Mouse (Mus musculus) cerebellum, adult 2 months (tissue): ENCODE measurements around the gene Dcbld1.

ENCODE experiments used
- CTCF ChIP-seq: fragments of 200-500 bp; IDR thresholded peaks from 2 replicates; pipeline ENCODE4 v1.5.1; 2011; ENCODE audit warnings: low read depth, mild to moderate bottlenecking, control low read depth, low read length, moderate library complexity, borderline replicate concordance; ENCODE audit not compliant: insufficient read depth
- POLR2A ChIP-seq: fragments of 200-500 bp; IDR thresholded peaks from 2 replicates; pipeline ENCODE4 v1.6.1; 2011; ENCODE audit warnings: low read length, control low read depth, borderline replicate concordance; ENCODE audit not compliant: insufficient read depth

GRCm38 (mm10) chr10:52274001-52274909 is 40.8 kb downstream of the Dcbld1 start:
- TF ChIP-seq CTCF (no peak), POLR2A (no peak)
